Mouse (Mus musculus) layer of hippocampus, postnatal 14 days (tissue): ENCODE measurements around the gene Rhoh. TPM values are rescaled to one million over a fixed set of nuclear protein-coding genes. Genes with fewer than 3 reads are reported as not detected.
A peak's percentile ranks its signal among the peaks of the same experiment; 100 is the strongest.

Experiments used
- DNase-seq, 2 experiments: peaks; one replicate each; pipeline ENCODE4 v3.0.0; 2021 to 2022; ENCODE audit warnings: low spot score in 2 of 2, mixed read lengths in 1 of 2
- total RNA-seq, 2 experiments: library from RNA; stranded (reverse); gene quantifications; 2 replicates each; pipeline ENCODE4 v1.2.3; 2021

The Rhoh gene
- total RNA-seq, 2 experiments from 2014 or later = 0.76 to 1.8 TPM

DNA sequence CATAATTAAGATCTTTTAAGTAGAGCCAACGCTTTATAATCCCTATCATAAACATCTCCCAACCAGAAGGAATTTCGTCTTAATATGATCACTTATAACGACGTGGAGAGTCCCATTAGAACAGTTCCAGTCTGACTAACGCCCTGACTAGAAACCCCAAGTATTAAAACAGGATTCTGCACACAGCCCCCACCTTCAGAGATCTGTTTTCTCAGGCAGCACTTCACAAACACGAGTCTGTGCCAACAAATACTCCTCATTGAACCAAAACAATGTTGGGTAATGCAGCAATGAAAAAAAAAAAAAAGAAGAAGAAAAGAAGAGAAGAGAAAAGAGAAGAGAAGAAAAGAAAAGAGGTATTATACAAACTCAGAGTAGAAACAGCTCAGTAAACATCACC lies 1.6 kb upstream of the Rhoh start:
- no peak for DNase-seq

DNA sequence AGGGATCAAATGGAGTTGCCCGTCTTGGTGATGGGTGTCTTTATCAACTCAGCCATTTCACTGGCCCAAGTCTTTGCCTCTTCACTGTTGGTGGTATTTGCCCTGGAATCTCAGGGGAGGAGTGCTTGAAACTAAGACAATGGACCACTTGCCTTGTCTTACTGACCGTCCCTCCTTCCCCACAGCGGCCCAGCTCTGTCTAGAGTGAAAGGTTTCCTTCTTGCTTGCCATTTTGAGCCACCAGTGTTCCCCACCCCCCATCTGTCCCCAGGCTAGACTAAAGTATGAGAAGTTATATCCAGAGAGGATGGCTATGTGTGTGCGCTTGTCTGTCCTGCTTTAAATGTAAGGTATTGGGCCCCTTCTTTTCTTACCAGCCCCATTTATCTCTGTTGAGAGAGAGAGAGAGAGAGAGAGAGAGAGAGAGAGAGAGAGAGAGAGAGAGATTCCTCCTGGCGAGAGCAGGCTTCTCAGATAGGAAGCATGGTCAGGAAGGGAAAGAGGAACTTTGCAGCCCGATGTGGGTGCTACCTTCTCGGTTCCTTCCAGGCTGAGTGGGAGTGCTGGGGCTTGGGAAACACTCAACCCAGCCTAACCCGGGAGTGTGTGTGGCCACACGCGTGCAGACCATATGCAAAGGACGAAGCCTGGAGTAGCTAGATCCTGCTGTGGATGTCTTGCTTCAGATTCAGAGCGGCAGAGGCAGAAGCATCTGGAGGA lies 572 bp upstream of the Rhoh start:
- peak in 1 of 2 experiments; percentile 4 for DNase-seq

- no peak for DNase-seq
Measured at GRCm38 (mm10) chr5:65862217-65862927, 1.4 kb downstream of the Rhoh start.

DNA sequence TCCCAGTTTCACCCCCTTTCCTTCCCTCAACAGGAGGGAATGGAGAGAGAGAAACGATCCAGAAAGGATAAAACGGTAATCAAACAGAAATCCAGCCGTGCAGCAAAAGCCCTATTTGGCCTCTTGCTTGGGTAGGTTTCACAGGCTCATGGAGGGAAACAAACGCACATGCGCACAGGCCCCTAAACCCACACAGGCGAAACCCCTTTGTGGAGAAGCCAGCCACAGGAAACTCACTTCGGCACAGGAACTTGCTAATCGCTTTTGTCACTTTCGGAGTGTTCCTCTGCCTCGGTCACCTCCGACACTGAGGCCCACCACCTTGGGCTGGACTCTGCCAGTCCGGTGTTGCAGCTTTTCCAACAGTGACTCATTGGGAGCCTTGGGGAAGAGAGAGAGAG lies 2.3 kb downstream of the Rhoh start:
- peak; percentile 8 to 10 for DNase-seq

- no peak for DNase-seq
Measured at GRCm38 (mm10) chr5:65864486-65864885, 3.5 kb downstream of the Rhoh start.

GRCm38 (mm10) chr5:65864946-65865345 lies 3.9 kb downstream of the Rhoh start:
- no peak for DNase-seq

DNA sequence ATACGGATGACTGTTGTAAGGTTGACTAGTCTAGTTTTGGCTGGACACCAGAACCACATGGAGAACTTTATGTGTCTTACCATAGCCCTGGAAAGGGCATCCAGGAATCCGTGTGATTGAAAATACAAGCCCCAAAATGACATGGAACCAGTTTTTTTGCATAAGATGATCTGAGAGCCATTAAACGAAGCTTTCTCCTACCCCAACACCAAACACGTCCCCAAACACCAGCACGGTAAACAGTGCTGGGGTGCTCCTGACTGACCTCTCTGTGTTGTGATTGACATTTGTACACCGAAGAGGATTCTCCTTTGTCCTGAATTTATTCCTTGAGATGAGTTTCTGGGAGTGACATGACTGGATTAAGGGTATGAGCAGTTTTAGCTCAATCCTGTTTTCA lies 5.6 kb downstream of the Rhoh start:
- no peak for DNase-seq

DNA sequence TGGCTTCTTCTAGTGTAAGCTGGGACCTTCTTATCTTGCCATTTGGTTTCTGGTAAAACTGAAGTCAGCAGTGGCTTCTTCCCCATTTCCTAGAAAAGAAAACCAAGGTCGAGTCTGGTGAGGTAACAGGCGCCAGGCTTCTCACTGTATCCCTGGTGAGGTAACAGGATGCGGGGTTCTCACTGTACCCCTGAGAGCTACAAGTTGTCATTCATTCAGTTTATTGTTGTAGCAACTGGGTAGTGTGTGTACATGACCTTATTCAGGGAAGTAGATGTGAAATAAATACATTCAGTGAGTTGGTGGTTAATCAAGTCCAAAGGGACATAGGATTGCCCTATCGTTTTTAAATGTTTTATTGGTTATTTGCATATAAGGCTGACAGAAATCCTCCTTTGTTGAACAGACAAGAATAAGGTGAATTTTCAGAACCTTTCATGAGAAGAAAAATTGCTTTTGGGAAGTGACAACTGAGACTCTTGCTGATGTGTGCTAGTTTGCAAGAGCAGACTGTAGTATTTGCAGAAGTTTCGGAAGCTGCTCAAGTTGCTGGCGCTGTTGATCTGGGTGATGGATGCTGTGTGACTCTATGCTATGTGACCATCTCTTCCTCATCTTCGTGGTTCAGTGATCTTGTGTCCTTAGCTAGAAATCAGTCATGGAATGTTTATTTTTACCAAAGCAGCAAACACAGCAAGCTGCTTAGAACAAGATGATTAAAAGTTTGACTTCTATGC lies 6.5 kb downstream of the Rhoh start:
- DNase-seq = no peak

DNA sequence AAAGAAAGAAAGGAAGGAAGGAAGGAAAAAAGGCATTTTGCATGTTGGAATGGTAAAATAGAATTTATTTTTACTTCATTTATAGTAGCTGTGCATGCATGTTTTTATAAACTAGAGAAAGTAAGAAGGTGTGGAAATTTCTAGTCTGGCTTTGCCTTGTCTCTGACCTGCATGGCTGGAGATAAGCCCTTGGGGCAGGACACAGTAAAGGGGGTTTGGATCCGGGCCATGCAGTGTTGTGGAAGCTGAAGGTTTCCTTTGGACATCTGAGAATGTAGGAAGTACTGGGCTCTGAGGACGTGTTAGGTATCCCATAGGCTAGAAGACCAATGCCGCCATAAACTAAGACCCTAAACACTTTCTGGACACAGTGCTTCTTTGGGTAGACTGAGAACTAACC lies 7.4 kb downstream of the Rhoh start:
- DNase-seq = no peak

- DNase-seq = no peak
Measured at GRCm38 (mm10) chr5:65869660-65870059, 8.6 kb downstream of the Rhoh start.

- no peak for DNase-seq
Measured at GRCm38 (mm10) chr5:65871276-65871875, 10.4 kb downstream of the Rhoh start.

GRCm38 (mm10) chr5:65873212-65873611 lies 12.2 kb downstream of the Rhoh start:
- DNase-seq = no peak

GRCm38 (mm10) chr5:65875269-65875668 lies 14.3 kb downstream of the Rhoh start:
- no peak for DNase-seq

DNA sequence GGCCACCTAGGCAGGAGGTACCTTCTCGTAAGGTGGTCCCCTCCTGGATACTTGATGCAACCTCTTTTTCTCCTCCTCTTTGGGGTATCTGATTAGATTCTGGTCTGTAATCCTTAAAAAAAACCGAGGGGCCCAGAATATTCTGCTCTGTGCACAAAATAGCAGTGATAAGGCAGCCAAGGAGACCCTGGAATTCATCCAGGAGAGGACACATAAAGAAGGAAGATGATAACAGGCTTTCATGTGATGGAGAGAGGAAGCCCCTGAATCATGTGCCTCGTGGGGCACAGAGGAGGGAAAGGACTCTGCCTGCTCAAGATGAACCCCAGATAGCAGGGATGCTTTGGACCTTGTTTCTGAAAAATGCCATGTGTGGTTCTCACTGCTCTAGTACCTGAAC lies 17.4 kb downstream of the Rhoh start:
- no peak for DNase-seq

- DNase-seq = no peak
Measured at GRCm38 (mm10) chr5:65881254-65881653, 20.2 kb downstream of the Rhoh start.

GRCm38 (mm10) chr5:65882476-65883205 lies 21.6 kb downstream of the Rhoh start:
- no peak for DNase-seq

GRCm38 (mm10) chr5:65883355-65883754 lies 22.3 kb downstream of the Rhoh start:
- DNase-seq = no peak

- no peak for DNase-seq
Measured at GRCm38 (mm10) chr5:65885699-65886443, 24.9 kb downstream of the Rhoh start.

DNA sequence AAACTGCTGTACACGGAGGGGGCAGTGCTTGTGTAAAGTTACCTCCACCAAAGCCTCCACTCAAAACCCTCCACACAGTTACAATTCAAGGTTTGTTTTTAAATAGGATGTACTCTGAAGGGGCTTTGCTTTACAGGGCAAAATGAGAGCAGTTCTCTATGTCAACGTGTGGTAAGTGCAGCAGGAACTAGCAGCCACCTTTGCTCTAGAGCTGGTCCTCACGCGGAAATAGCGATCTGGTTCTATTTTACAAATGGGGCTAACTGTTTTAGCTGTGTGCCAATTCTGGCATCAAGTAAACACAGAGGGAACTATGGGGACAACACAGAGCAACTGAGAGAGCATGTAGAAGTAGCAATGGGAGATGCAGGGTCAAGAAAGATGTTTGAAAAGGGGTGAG lies 27.1 kb downstream of the Rhoh start:
- no peak for DNase-seq

DNA sequence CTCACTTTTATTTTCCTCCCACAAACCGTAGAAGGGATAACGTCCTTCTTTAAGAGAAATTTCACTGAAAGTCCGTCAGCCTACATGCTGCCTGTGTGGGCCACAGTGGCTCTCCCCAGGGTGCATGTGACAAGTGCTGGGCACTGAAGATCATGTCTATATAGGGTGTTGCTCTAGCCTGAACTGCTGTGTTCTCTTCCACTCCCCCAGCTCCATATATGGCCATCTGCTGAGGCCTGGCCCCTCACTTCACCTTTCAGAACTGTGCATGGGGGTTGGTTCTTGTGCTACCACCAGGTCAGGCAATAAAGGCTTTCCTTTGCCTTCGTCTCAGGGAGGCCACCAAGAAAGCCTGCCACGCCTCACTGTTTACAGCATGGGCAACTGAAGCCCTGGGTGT lies 28.0 kb downstream of the Rhoh start:
- DNase-seq = no peak
